Mouse (Mus musculus) B cell, adult 2 months (primary cell): ENCODE results near the gene Sumo1.
"Not testable (repeated sequence)": the region's sequence is repeated elsewhere in the genome, so short reads cannot be mapped to it uniquely, and the experiment has no call there.

Experiments
- DNase-seq, 2 experiments: peaks; one replicate each; pipeline ENCODE4 v3.0.0; 2022

The Sumo1 gene

GRCm38 (mm10) chr1:59633056-59633455 lies 37.6 kb downstream of the Sumo1 start:
- no peak for DNase-seq

- DNase-seq = no peak
Observed at GRCm38 (mm10) chr1:59631986-59632659, 38.5 kb downstream of the Sumo1 start.

GRCm38 (mm10) chr1:59630356-59630755 lies 40.3 kb downstream of the Sumo1 start:
- not testable (repeated sequence) for DNase-seq

- DNase-seq = no peak
Observed at GRCm38 (mm10) chr1:59629194-59629593, 41.4 kb downstream of the Sumo1 start.

- DNase-seq = no peak
Observed at GRCm38 (mm10) chr1:59625410-59625809, 45.2 kb downstream of the Sumo1 start.

- DNase-seq = peak; percentile 72 to 74
Observed at GRCm38 (mm10) chr1:59623325-59624017, 47.2 kb downstream of the Sumo1 start.

GRCm38 (mm10) chr1:59619201-59619600 lies 51.4 kb downstream of the Sumo1 start:
- DNase-seq = no peak

GRCm38 (mm10) chr1:59615021-59615420 lies 55.6 kb downstream of the Sumo1 start:
- DNase-seq = no peak

GRCm38 (mm10) chr1:59613795-59614194 lies 56.8 kb downstream of the Sumo1 start:
- peak; percentile 55 to 61 for DNase-seq

- DNase-seq = no peak
Observed at GRCm38 (mm10) chr1:59610929-59611328, 59.7 kb downstream of the Sumo1 start.

GRCm38 (mm10) chr1:59609896-59610295 lies 60.7 kb downstream of the Sumo1 start:
- no peak for DNase-seq

- peak; percentile 19 to 30 for DNase-seq
Observed at GRCm38 (mm10) chr1:59609458-59609857, 61.2 kb downstream of the Sumo1 start.

- peak in 1 of 2 experiments; percentile 3 for DNase-seq
Observed at GRCm38 (mm10) chr1:59608920-59609319, 61.7 kb downstream of the Sumo1 start.

- peak in 1 of 2 experiments; percentile 6 for DNase-seq
Observed at GRCm38 (mm10) chr1:59608125-59608762, 62.4 kb downstream of the Sumo1 start.

- DNase-seq = no peak
Observed at GRCm38 (mm10) chr1:59607071-59607470, 63.6 kb downstream of the Sumo1 start.

- DNase-seq = no peak
Observed at GRCm38 (mm10) chr1:59606479-59606878, 64.2 kb downstream of the Sumo1 start.

GRCm38 (mm10) chr1:59603893-59604292 lies 66.7 kb downstream of the Sumo1 start:
- no peak for DNase-seq

GRCm38 (mm10) chr1:59603417-59603712 lies 67.3 kb downstream of the Sumo1 start:
- DNase-seq = no peak

GRCm38 (mm10) chr1:59602531-59603416 lies 67.9 kb downstream of the Sumo1 start:
- no peak for DNase-seq

- no peak for DNase-seq
Observed at GRCm38 (mm10) chr1:59595609-59596008, 75.0 kb downstream of the Sumo1 start.

- DNase-seq = no peak
Observed at GRCm38 (mm10) chr1:59594586-59595266, 75.9 kb downstream of the Sumo1 start.

- DNase-seq = no peak
Observed at GRCm38 (mm10) chr1:59593622-59594035, 77.0 kb downstream of the Sumo1 start.
